Mouse (Mus musculus) midbrain, embryonic 14.5 days (tissue): ENCODE data around the gene Fdxr. TPM values are rescaled to one million over a fixed set of nuclear protein-coding genes. Genes with fewer than 3 reads are reported as not detected.

ENCODE experiments used
- ATAC-seq: fragments of 200-750 bp; cut with Nextera tagmentation; 2 replicates; pipeline ENCODE4 v1.8.0; 2017; ENCODE audit warnings: moderate number of reproducible peaks, moderate library complexity; ENCODE audit not compliant: low FRiP score, low TSS enrichment
- DNase-seq: peaks from one replicate; pipeline ENCODE4 v3.0.0-alpha.2; 2015
- H3K27ac ChIP-seq: fragments of 300-500 bp; sonication (generic); replicated peaks from 2 replicates; pipeline ENCODE4 v1.5.1; 2014; ENCODE audit warnings: mild to moderate bottlenecking, low read depth, low read length, moderate library complexity
- H3K27me3 ChIP-seq: fragments of 300-500 bp; sonication (generic); 2 replicates; pipeline ENCODE4 v1.6.1; 2014; ENCODE audit warnings: low read length, control low read depth, mixed read lengths; ENCODE audit not compliant: control insufficient read depth, insufficient read depth
- H3K36me3 ChIP-seq: fragments of 300-500 bp; sonication (generic); 2 replicates; pipeline ENCODE4 v1.6.1; 2014; ENCODE audit warnings: low read length, control low read depth; ENCODE audit not compliant: control insufficient read depth, insufficient read depth
- H3K4me1 ChIP-seq: fragments of 300-500 bp; sonication (generic); 2 replicates; pipeline ENCODE4 v1.6.1; 2014; ENCODE audit warnings: mild to moderate bottlenecking, antibody characterized with exemption, low read length, control low read depth; ENCODE audit not compliant: control insufficient read depth, insufficient read depth
- H3K4me2 ChIP-seq: fragments of 300-500 bp; sonication (generic); 2 replicates; pipeline ENCODE4 v1.6.1; 2014; ENCODE audit warnings: mild to moderate bottlenecking, low read length, moderate library complexity
- H3K4me3 ChIP-seq: fragments of 300-500 bp; sonication (generic); replicated peaks from 2 replicates; pipeline ENCODE4 v1.5.1; 2014; ENCODE audit warnings: low read depth, low read length
- H3K9ac ChIP-seq: fragments of 300-500 bp; sonication (generic); replicated peaks from 2 replicates; pipeline ENCODE4 v1.6.1; 2014; ENCODE audit warnings: mild to moderate bottlenecking, low read length, moderate library complexity
- H3K9me3 ChIP-seq: fragments of 300-500 bp; sonication (generic); 2 replicates; pipeline ENCODE4 v1.6.1; 2016; ENCODE audit warnings: low read length, control low read depth, mixed read lengths; ENCODE audit not compliant: control insufficient read depth
- WGBS: fragments of 180-500 bp; shearing (Covaris S2); extraction: QIAGEN DNeasy Blood & Tissue Kit; methylation state at CpG from one replicate; pipeline ENCODE4 v1.1.7; 2014; 5-methylcytosine and 5-hydroxymethylcytosine counted together
- polyA plus RNA-seq: library from polyadenylated mRNA; unstranded; fragments of >200 nt; fragmentation: Nextera tagmentation; extraction: Ambion mirVana; gene quantifications from 2 replicates; pipeline ENCODE4 v1.2.1, GENCODE M21; 2014

The Fdxr gene
- 15.0 and 15.9 TPM in 2 replicates for polyA plus RNA-seq

DNA sequence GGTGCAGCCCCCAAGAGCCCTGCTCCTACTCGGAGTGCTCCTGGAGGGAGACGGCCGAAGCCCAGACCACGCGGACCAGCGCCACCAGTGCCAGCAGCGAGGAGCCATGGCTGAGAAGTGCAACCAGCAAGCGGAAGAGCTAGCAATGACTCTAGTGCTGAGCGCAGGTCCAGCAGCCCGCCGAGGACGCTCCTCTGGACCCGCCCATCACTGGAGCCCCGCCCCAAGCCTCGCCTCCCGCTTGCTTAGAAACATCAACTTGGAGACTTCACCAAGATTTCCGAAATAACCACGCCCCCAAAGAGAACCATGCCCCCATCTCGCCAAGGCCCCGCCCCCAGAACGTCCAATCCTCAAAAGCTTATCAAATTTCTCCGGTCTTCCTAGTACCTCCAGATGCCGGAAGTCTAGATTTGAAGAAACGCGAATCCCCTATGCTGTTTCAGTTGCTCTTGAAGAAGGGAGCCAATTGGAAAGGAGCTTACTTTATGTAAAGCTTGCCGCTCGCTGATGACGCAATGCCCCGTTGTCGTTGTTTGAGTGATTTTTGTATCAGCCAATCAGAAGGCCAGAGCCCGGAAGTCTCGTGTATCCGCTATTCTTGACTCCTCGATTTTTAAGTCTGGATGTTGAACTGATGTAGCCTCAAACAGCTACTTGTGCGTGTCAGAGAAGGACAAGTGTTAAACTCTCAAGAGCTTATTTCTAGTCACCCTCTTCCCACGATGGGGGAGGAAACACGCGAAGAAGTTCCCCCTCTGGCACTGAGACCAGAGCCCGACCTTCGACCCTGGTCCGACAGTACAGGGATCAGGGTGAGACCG is at the start of gene Fdxr:
Gene Fdxr (minus strand): TSS at position 271 of the 824 bp plus-strand sequence.
- Histone ChIP-seq H3K4me3 (peak within 1 kb of the TSS; percentile 64), H3K36me3 (no peaks in the 10 kb centered on the region; the same call in 1 of the 2 replicates), H3K9me3 (no peaks in the 10 kb centered on the region), H3K4me1 (peaks cover 20% of the 10 kb centered on the region), H3K27ac (peak within 1 kb of the TSS; percentile 91), H3K9ac (peak within 1 kb of the TSS; percentile 76), H3K27me3 (no peaks in the 10 kb centered on the region), H3K4me2 (peak within 1 kb of the TSS; percentile 68)
- under 1% methylated on average over 42 of the region's 42 CpGs for WGBS
- peak; percentile 99 for DNase-seq
- peak; percentile 95 for ATAC-seq

DNA sequence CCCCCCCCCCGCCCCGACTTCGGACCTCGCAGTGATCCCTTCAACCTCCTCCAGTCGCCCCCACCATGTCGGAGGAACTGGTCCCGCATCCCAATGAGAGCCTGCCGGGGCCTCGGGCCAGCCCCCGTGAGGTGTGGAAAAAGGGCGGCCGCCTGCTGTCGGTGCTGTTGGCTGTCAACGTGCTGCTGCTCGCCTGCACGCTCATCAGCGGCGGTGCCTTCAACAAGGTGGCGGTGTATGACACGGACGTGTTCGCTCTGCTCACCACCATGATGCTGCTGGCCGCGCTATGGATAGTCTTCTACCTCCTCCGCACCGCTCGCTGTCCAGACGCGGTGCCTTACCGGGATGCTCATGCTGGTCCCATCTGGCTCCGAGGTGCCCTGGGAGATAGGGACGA is 46.5 kb upstream of the Fdxr start:
- ATAC-seq (no peak), DNase-seq (peak; percentile 51)
- WGBS, result 20% methylated on average over 31 of the region's 32 CpGs
- H3K9me3 ChIP-seq, result no peaks in the 10 kb centered on the region
- H3K9ac ChIP-seq, result 0 out of 2 replicates have a peak overlapping the region, but pooled peaks have one; percentile 16
- no peaks in the 10 kb centered on the region for H3K36me3 ChIP-seq
- H3K4me3 ChIP-seq, result no peak overlapping the region
- 0 out of 2 replicates have a peak, but pooled peaks cover 11% of the 10 kb centered on the region for H3K4me1 ChIP-seq
- peaks cover 60% of the 10 kb centered on the region for H3K27me3 ChIP-seq
- H3K27ac ChIP-seq, result no peak overlapping the region
- H3K4me2 ChIP-seq, result 0 out of 2 replicates have a peak overlapping the region, but pooled peaks have one; percentile 6

DNA sequence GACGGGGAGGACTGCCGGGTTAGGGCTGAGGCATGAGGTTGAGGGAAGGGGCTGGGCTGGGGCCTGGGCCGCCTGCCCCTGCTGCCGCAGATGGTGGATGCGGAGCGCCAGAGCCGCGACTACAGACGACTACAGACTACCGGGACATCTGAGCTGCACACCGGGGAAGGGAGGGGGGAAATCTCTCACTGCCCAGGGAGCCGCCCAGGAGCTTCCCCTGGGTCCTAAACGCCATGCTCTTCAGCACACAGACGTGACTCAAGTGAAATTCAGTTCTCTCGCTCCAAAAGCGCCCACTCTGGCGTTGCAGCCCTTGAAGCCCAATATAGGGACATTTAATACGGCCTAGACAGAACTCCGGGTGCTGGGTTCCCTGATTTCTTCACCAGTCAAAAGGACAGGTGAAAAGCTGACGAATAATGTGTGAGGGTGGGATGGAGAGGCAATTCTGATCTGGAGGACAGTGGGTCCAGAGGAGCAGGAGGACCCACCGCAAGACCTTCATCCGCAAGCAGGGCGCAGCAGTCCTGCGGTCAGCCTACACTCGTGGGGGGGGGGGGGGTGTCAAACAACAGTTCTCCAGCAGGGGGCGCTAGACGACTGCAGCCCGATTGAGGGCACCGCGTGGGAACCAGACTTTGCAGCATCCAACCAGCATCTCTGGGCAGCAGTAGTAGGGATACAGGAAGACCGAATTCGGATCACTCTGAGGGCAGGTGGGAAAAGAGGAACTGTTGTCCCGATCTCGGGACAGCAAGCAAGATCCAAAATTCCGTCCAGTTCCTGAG is 45.2 kb upstream of the Fdxr start, which contains the start of gene Ush1g:
Gene Ush1g (minus strand): TSS at position 136 of the 788 bp plus-strand sequence.
- Histone ChIP-seq H3K27me3 (peaks cover 72% of the 10 kb centered on the region), H3K27ac (no peak within 1 kb of the TSS), H3K4me1 (0 out of 2 replicates have a peak, but pooled peaks cover 11% of the 10 kb centered on the region), H3K9me3 (no peaks in the 10 kb centered on the region), H3K36me3 (no peaks in the 10 kb centered on the region), H3K9ac (0 out of 2 replicates have a peak within 1 kb of the TSS, but pooled peaks have one; percentile 0), H3K4me2 (peak within 1 kb of the TSS; percentile 13; the same call in 1 of the 2 replicates), H3K4me3 (peak within 1 kb of the TSS; percentile 12; the same call in 1 of the 2 replicates)
- ATAC-seq (no peak), DNase-seq (peak; percentile 84)
- 4% methylated on average over 35 of the region's 35 CpGs for WGBS

GRCm38 (mm10) chr11:115319704-115320383 is 43.0 kb upstream of the Fdxr start:
- Histone ChIP-seq H3K27me3 (peaks cover 91% of the 10 kb centered on the region), H3K4me1 (0 out of 2 replicates have a peak, but pooled peaks cover 11% of the 10 kb centered on the region), H3K36me3 (no peaks in the 10 kb centered on the region), H3K4me2 (no peak overlapping the region), H3K4me3 (no peak overlapping the region), H3K27ac (no peak overlapping the region), H3K9ac (no peak overlapping the region), H3K9me3 (no peaks in the 10 kb centered on the region)
- ATAC-seq (peak; percentile 57; the same call in 1 of the 2 replicates), DNase-seq (peak; percentile 57)
- 4% methylated on average over 18 of the region's 18 CpGs for WGBS

- Histone ChIP-seq H3K4me2 (peak overlapping the region; percentile 35), H3K27me3 (peaks cover 84% of the 10 kb centered on the region), H3K9me3 (no peaks in the 10 kb centered on the region), H3K4me1 (0 out of 2 replicates have a peak, but pooled peaks cover 10% of the 10 kb centered on the region), H3K36me3 (no peaks in the 10 kb centered on the region), H3K4me3 (0 out of 2 replicates have a peak overlapping the region, but pooled peaks have one; percentile 2), H3K27ac (no peak overlapping the region), H3K9ac (no peak overlapping the region)
- WGBS, result 4% methylated on average over 63 of the region's 63 CpGs
- ATAC-seq (no peak), DNase-seq (peak; percentile 64)
Observed at GRCm38 (mm10) chr11:115318245-115319027, 41.6 kb upstream of the Fdxr start.

DNA sequence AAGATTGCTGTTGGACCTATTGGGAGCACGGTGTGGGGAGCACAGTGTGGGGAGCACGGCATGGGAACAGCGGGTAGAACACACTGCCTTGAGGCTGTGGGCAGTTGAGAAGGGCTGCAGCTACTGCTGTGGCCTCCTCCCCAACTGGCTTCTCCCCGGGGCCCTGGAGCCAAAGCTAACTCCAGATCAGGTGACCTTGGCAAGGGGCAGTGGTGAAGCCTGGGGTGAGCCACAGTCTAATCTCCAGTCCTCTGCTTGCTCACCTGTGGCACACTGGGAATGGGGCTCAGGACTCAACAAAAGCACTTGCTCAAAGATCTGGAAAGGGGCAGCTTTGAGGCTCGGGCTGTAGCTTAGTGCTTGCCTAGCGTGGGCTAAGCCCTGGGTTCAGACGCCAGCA is 40.4 kb upstream of the Fdxr start:
- no peaks in the 10 kb centered on the region for H3K36me3 ChIP-seq
- no peak overlapping the region for H3K4me2 ChIP-seq
- no peak overlapping the region for H3K9ac ChIP-seq
- WGBS, result 63% methylated on average over 7 of the region's 7 CpGs
- ATAC-seq (no peak), DNase-seq (no peak)
- H3K9me3 ChIP-seq, result no peaks in the 10 kb centered on the region
- H3K4me3 ChIP-seq, result no peak overlapping the region
- H3K27ac ChIP-seq, result no peak overlapping the region
- peaks cover 71% of the 10 kb centered on the region for H3K27me3 ChIP-seq
- H3K4me1 ChIP-seq, result 0 out of 2 replicates have a peak, but pooled peaks cover 8% of the 10 kb centered on the region

DNA sequence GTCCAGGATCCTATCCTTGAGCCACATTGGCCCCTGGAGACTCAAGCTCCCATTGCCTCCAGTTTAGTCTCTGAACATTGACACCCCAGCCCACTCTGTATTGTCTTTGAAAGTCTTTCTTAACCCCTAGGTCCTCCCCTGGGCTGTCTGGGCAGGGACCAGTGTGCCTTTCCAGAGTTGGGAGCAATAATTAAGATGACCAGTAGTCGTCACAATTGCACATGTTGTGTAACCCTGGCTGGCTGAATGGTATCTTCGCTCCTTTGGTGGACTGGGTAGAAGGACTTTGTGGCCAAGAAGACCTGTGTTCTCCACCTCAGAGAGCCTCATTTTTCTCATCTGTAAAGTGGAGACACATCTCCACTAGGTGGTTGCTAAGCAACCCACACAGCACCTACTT is 37.4 kb upstream of the Fdxr start:
- H3K9ac ChIP-seq, result no peak overlapping the region
- ATAC-seq (no peak), DNase-seq (no peak)
- H3K4me2 ChIP-seq, result no peak overlapping the region
- peaks cover 44% of the 10 kb centered on the region for H3K27me3 ChIP-seq
- no peaks in the 10 kb centered on the region for H3K36me3 ChIP-seq
- no peaks in the 10 kb centered on the region for H3K9me3 ChIP-seq
- no peak overlapping the region for H3K4me3 ChIP-seq
- no peak overlapping the region for H3K27ac ChIP-seq
- H3K4me1 ChIP-seq, result 0 out of 2 replicates have a peak, but pooled peaks cover 2% of the 10 kb centered on the region
- WGBS, result 45% methylated on average over 2 of the region's 2 CpGs
